Mouse (Mus musculus): ENCODE measurements around the gene Olfml1.

Olfml1 gene

DNA sequence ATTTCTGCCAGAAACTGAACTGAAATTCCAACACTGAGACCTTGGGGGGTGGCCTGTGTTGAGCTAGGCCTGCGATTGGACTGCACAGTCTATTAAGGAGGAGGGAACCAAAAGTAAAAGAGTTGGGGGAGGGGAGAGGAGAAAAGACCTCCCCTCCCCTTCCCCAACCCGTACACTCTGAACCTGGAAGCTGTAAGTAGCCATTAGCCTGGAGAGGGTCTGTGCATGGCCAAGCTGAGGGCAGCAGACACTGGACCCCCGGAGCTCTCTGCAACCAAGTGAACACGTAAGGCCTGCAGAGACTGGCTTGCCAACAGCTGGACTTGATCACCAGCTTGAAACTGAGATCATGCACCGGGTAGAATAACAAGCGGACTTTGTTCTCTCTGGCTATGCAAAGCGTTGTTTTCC, at the start of gene Olfml1:
Gene Olfml1 (plus strand): TSS at position 186 of the 411 bp plus-strand sequence.
- peak; percentile 60 to 75 for DNase-seq

DNA sequence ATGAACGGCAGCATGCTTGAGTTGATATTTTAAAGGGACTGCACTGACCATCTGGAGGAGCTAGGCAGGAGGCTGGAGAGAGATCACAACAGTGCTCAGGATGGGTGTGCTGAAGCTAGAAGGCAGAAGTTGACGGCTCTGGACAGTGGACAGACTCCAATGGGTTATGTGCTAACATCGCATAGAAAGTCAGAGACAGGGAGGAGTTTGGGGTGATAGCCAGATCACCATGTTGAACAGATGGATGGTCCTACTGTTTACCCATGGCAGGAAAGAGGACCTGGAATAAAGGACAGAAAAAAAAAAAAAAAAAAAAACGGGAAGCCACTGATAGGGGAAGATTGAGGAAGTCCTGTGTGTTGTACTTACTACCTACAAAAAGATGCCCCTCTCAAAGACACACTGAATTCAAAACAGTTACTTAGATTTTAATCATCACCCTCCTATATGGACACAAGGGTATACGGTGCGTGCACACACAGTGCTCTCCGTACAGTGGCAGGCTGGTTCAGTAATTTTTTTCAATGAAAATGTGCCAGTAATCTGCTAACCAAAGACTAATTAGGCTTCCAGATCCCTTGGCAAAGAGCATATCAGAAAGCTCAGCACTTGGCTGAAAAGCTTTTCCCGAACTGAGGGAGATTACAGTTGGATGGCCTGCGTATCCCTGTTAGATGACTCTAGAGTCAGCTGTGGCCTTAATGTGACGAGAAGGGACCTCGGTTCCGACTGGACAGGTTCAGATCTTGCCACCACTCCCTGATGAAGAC, 47.8 kb upstream of the Olfml1 start:
- no peak for DNase-seq

GRCm38 (mm10) chr7:107521411-107521810, 45.8 kb upstream of the Olfml1 start:
- DNase-seq = peak; percentile 54 to 69

DNA sequence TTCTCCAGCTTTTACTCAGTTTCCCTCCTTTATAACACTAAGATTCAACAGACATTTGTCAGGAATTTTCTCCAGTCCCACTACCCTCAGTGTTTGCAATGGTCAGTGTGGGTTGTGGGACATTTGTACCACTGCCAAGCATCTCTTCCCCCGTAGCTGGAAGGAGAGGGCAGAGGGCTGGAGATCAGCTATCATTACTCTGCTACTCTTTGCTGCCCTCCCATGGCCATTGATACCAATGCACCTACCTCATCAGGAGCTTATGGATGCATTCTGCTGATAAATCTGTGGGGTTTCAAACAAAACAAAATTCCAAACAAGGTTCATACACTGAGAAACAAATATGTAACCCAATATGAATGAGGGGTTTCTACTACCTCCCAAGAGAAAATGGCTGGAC, 40.9 kb upstream of the Olfml1 start:
- DNase-seq = peak; percentile 71 to 73

GRCm38 (mm10) chr7:107528169-107528772, 39.0 kb upstream of the Olfml1 start:
- DNase-seq = no peak

DNA sequence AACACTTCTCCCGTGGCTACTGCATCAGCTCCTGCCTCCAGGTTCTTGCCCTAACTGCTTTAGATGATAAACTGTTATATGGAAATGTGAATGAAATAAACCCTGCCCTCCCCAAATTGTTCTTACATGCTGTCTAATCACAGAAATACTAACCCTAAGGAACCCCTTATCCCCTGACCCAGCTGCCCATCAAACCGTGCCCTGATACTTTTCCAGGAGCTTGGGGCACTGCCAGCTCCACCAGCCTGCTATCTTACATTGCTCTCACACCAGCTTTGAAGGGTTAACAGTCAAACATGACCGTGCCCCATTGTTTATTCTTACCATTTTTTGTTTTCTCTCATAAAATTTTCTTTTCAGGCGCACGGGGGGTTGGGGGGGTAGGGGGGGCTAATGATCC, 37.9 kb upstream of the Olfml1 start:
- no peak for DNase-seq

GRCm38 (mm10) chr7:107535311-107535710, 31.9 kb upstream of the Olfml1 start:
- DNase-seq = no peak

DNA sequence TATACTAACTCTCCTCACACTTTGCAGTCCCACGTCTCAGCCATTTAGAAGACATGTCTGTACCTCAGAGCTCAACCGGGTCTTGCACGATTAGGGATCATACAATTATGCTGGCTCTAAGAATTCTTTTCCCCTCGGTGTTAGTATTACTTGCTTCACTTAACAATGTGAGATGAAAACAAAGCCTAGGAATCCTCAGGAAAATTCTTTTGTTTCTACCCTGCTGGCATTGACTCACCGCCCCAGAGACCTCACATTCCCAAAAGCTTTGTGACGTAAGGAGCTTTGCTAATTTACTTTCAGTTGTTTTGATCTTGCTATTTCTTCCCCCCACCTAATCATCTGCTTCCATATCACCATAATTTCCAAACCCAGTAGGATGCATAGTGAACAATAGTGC, 30.7 kb upstream of the Olfml1 start:
- no peak for DNase-seq

- no peak for DNase-seq
Measured at GRCm38 (mm10) chr7:107540034-107540433, 27.2 kb upstream of the Olfml1 start.

GRCm38 (mm10) chr7:107545011-107545410, 22.2 kb upstream of the Olfml1 start:
- no peak for DNase-seq

GRCm38 (mm10) chr7:107547872-107548271, 19.4 kb upstream of the Olfml1 start:
- DNase-seq = no peak

DNA sequence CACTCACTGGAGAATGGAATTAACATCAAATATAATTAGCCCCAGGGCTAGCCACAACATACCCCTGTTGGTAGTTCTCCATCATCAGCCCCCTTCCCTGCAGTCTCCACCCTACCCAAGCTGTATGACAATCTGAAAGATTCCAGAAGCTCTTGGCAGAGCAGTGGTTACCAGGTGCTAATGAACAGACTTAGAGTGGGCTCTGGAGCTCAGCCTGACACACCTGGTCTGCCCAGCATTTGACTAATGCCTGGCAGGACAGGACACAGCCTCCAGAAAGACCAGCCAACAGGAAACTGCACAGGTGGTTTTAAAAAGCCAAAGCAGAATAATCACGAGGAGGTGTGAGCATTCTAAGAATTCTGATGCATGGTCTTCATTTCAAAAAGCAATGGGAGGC, 13.8 kb upstream of the Olfml1 start:
- no peak for DNase-seq

- peak; percentile 10 to 17 for DNase-seq
Measured at GRCm38 (mm10) chr7:107555906-107556305, 11.3 kb upstream of the Olfml1 start.

GRCm38 (mm10) chr7:107560675-107561074, 6.6 kb upstream of the Olfml1 start:
- DNase-seq = no peak

- DNase-seq = no peak
Measured at GRCm38 (mm10) chr7:107561584-107561983, 5.7 kb upstream of the Olfml1 start.

DNA sequence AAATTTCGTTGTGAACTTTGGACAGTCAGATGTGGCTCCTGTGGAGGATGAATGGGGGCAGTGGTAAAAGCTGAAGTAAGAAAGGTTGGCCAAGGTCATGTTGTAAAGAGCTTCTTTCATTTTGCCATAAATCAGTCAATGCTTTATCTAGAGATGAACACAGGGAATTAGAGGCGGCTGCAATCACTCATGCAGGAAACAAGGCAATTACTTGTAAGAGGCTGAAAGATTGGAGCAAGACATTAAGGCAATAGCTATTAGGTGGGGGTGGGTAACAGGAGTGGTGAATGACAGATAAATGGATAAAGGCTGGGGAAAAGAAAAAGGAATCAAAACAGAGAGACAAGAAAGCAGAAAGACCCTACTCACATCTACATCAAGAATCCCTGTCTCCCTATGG, 3.5 kb upstream of the Olfml1 start:
- no peak for DNase-seq

GRCm38 (mm10) chr7:107567674-107568073, 428 bp downstream of the Olfml1 start:
- no peak for DNase-seq

GRCm38 (mm10) chr7:107568971-107569370, 1.7 kb downstream of the Olfml1 start:
- peak; percentile 6 to 11 for DNase-seq

DNA sequence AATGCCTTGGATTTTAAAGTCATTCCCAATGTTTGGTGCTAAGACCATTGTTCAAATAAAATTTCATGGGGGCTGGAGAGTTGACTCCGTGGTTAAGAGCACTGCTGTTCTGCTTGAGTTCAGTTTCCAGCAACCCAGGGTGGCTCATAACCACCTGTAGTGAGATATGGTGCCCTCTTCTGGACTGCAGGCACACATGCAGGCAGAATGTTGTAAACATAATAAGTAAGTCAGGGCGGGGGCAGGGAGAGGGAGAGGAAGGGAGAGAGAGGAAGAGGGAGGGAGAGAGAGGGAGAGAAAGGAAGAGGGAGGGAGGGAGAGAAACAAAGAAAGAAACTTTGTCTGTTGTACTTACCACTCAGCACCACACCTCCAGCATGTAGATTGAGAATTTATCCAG, 6.6 kb downstream of the Olfml1 start:
- DNase-seq = peak in 1 of 2 experiments; percentile 14

GRCm38 (mm10) chr7:107574276-107574675, 7.0 kb downstream of the Olfml1 start:
- peak in 1 of 2 experiments; percentile 6 for DNase-seq

GRCm38 (mm10) chr7:107592641-107593040, 25.4 kb downstream of the Olfml1 start:
- DNase-seq = no peak

DNA sequence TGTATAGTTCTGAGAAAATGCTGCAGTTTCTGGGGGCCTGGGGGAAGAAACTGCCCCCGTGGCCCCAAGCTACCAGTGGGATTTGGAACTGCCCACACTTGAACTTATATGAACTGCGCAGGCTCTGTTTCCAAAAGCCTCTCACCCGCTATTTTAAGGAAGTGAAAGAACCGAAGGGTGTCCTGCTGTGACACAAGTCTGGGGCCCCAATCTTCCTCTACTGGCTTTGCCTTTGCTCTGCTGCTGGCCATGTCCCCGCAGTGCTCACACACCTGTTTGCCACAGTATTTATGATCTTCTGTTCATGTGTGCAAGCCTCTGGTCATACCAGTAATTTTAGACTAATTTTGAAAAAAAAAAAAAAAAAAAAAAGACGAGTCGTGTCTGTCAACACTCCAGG, 26.7 kb downstream of the Olfml1 start:
- DNase-seq = peak in 1 of 2 experiments; percentile 3

- DNase-seq = peak; percentile 66 to 79
Measured at GRCm38 (mm10) chr7:107594325-107594856, 27.1 kb downstream of the Olfml1 start.

- peak; percentile 97 to 98 for DNase-seq
Measured at GRCm38 (mm10) chr7:107594857-107595402, 27.7 kb downstream of the Olfml1 start, which contains the start of gene Ppfibp2. TSS of gene Ppfibp2 (plus strand) at chr7:107595207.
